Mouse (Mus musculus) thymus, postnatal 14 days (tissue): ENCODE results near the gene Olfr273.
"Not testable (repeated sequence)": the region's sequence is repeated elsewhere in the genome, so short reads cannot be mapped to it uniquely, and the experiment has no call there.

Source experiments
- DNase-seq: peaks from one replicate; pipeline ENCODE4 v3.0.0; 2021

Olfr273 gene

GRCm38 (mm10) chr4:52859136-52859535 is at the start of gene Olfr273:
Gene Olfr273 (minus strand): TSS chr4:52859236.
- no peak for DNase-seq

- no peak for DNase-seq
These were observed 5.1 kb upstream of the Olfr273 start for GRCm38 (mm10) chr4:52864156-52864555.

- no peak for DNase-seq
These were observed 9.4 kb downstream of the Olfr273 start for GRCm38 (mm10) chr4:52849672-52850071.

- no peak for DNase-seq
These were observed 9.9 kb downstream of the Olfr273 start for GRCm38 (mm10) chr4:52849039-52849635.

GRCm38 (mm10) chr4:52845411-52845810 is 13.6 kb downstream of the Olfr273 start:
- DNase-seq: not testable (repeated sequence)

GRCm38 (mm10) chr4:52821375-52821774 is 37.7 kb downstream of the Olfr273 start:
- no peak for DNase-seq

GRCm38 (mm10) chr4:52814304-52814703 is 44.7 kb downstream of the Olfr273 start, which contains the start of gene Olfr275:
Gene Olfr275 (plus strand): TSS chr4:52814604.
- DNase-seq: no peak

- DNase-seq: no peak
These were observed 47.2 kb downstream of the Olfr273 start for GRCm38 (mm10) chr4:52811871-52812270.
